Mouse (Mus musculus) spleen, postnatal 10 days (tissue): ENCODE results near the gene Dtnb.
A peak's percentile ranks its signal among the peaks of the same experiment; 100 is the strongest.
"Not testable (repeated sequence)": the region's sequence is repeated elsewhere in the genome, so short reads cannot be mapped to it uniquely, and the experiment has no call there.

ENCODE experiments used
- DNase-seq, 2 experiments: peaks; one replicate each; pipeline ENCODE4 v3.0.0; 2021 to 2022; ENCODE audit warnings: low spot score in 2 of 2

Dtnb gene

GRCm38 (mm10) chr12:3571787-3572580 lies at the start of gene Dtnb:
Gene Dtnb, plus strand, starts transcription at chr12:3572381.
- DNase-seq = peak; percentile 69 to 79

GRCm38 (mm10) chr12:3525536-3525935 lies 46.6 kb upstream of the Dtnb start:
- no peak for DNase-seq

- DNase-seq = not testable (repeated sequence)
Measured at GRCm38 (mm10) chr12:3535446-3535845, 36.7 kb upstream of the Dtnb start.

GRCm38 (mm10) chr12:3537616-3538015 lies 34.6 kb upstream of the Dtnb start:
- DNase-seq = no peak

- DNase-seq = no peak
Measured at GRCm38 (mm10) chr12:3538036-3538435, 34.1 kb upstream of the Dtnb start.

GRCm38 (mm10) chr12:3539605-3540004 lies 32.6 kb upstream of the Dtnb start:
- no peak for DNase-seq

GRCm38 (mm10) chr12:3540871-3541270 lies 31.3 kb upstream of the Dtnb start:
- DNase-seq = no peak

- no peak for DNase-seq
Measured at GRCm38 (mm10) chr12:3545451-3545850, 26.7 kb upstream of the Dtnb start.

GRCm38 (mm10) chr12:3546121-3546658 lies 26.0 kb upstream of the Dtnb start:
- no peak for DNase-seq

GRCm38 (mm10) chr12:3546781-3547180 lies 25.4 kb upstream of the Dtnb start:
- no peak for DNase-seq

- no peak for DNase-seq
Measured at GRCm38 (mm10) chr12:3547506-3547905, 24.7 kb upstream of the Dtnb start.

- no peak for DNase-seq
Measured at GRCm38 (mm10) chr12:3547911-3548310, 24.3 kb upstream of the Dtnb start.

- DNase-seq = no peak
Measured at GRCm38 (mm10) chr12:3548582-3549211, 23.5 kb upstream of the Dtnb start.

GRCm38 (mm10) chr12:3550280-3550679 lies 21.9 kb upstream of the Dtnb start:
- peak in 1 of 2 experiments; percentile 48 for DNase-seq

- no peak for DNase-seq
Measured at GRCm38 (mm10) chr12:3557414-3558319, 14.5 kb upstream of the Dtnb start.

GRCm38 (mm10) chr12:3560596-3560995 lies 11.6 kb upstream of the Dtnb start:
- DNase-seq = peak in 1 of 2 experiments; percentile 77

GRCm38 (mm10) chr12:3561032-3561431 lies 11.1 kb upstream of the Dtnb start:
- DNase-seq = no peak

- no peak for DNase-seq
Measured at GRCm38 (mm10) chr12:3562806-3563205, 9.4 kb upstream of the Dtnb start.

GRCm38 (mm10) chr12:3563659-3564058 lies 8.5 kb upstream of the Dtnb start:
- no peak for DNase-seq

- DNase-seq = peak in 1 of 2 experiments; percentile 25
Measured at GRCm38 (mm10) chr12:3568461-3568991, 3.7 kb upstream of the Dtnb start.

- peak in 1 of 2 experiments; percentile 30 for DNase-seq
Measured at GRCm38 (mm10) chr12:3570711-3571400, 1.3 kb upstream of the Dtnb start.
